In the genomic region with DNA sequence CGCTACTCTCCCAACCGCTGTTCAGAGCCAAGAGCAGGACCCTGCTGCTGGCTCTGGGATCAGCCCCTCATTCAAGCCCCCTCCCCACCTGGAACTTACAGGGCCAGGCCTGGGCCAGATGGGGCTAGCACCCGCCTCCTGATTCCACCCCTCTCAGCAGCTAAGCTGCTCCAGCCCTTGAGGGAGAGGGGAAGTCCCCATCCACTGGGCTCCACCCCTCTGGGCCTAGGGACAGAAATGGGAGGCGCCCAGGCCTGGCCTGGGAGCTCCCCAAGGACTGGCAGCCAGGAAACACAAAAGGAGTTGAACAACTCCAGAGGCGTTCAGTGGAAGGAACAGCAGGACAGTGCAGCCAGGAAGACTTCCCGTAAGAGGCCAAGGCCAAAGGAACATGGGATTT, we compare ENCODE assay signal across 9 mouse cellular contexts. TPM values are rescaled to one million over a fixed set of nuclear protein-coding genes. Genes with fewer than 3 reads are reported as not detected.
DNase-seq lines count a peak whose midpoint lies in the region; ATAC-seq lines count a peak whose summit lies in the region.
"Had no signal": no experiment of that assay in that cellular context is flagged by ENCODE, and none has a peak within 500 bp of the region (broad histone marks: within the 10 kb centered on the region; RNA-seq: fewer than 3 reads in every experiment).

No protein-coding gene starts in this region.

- ATAC-seq in forebrain, embryonic 13.5 days: peak; percentile 81
- peak; percentile 82 for ATAC-seq in lung, embryonic 15.5 days (ENCODE audit: borderline replicate concordance, extremely low read depth, low FRiP score, low TSS enrichment)
- ATAC-seq in monocyte, adult 5-6 weeks (replicated peaks; ENCODE audit: insufficient number of reproducible peaks, low FRiP score, low TSS enrichment, poor library complexity, severe bottlenecking): no peak

- H3K27ac ChIP-seq in forebrain, embryonic 13.5 days: peak overlapping the region; percentile 95
- H3K27ac ChIP-seq in lung, embryonic 15.5 days: peak overlapping the region; percentile 66
- H3K27ac ChIP-seq: macrophage had no signal

- 4% methylated on average over 6 of the region's 6 CpGs for WGBS in forebrain, embryonic 13.5 days
- 6% methylated on average over 6 of the region's 6 CpGs for WGBS in lung, embryonic 15.5 days

- H3K27me3 ChIP-seq in forebrain, embryonic 13.5 days: peaks cover 13% of the 10 kb centered on the region; the same call in 1 of the 2 replicates
- H3K27me3 ChIP-seq in lung, embryonic 15.5 days: peaks cover 81% of the 10 kb centered on the region

- H3K9me3 ChIP-seq in forebrain, embryonic 13.5 days (replicated peaks): no peaks in the 10 kb centered on the region
- no peaks in the 10 kb centered on the region for H3K9me3 ChIP-seq in lung, embryonic 15.5 days

- intact Hi-C loops in heart, postnatal 10 days (cut with DNase I): loop anchor here (5.0 kb wide), 1 partner anchor 51 kb away; no protein-coding TSS in a partner anchor

- H3K4me1 ChIP-seq in forebrain, embryonic 13.5 days: peaks cover 85% of the 10 kb centered on the region
- peaks cover 31% of the 10 kb centered on the region for H3K4me1 ChIP-seq in lung, embryonic 15.5 days

- peak; percentile 75 for DNase-seq in MEL-GATA-1-ER (ENCODE audit: extremely low read depth, low read depth)
- peak; percentile 93 for DNase-seq in adrenal gland, postnatal 10 days
- peak; percentile 88 to 89 for DNase-seq in heart, postnatal 10 days
- peak; percentile 72 to 86 for DNase-seq in kidney, postnatal 25 days
- DNase-seq in ovary, postnatal 36 days (ENCODE audit: low spot score): peak; percentile 87

- H3K36me3 ChIP-seq in forebrain, embryonic 13.5 days (ENCODE audit: poor library complexity, severe bottlenecking): peaks cover 11% of the 10 kb centered on the region
- H3K36me3 ChIP-seq in lung, embryonic 15.5 days: no peaks in the 10 kb centered on the region

- H3K9ac ChIP-seq in forebrain, embryonic 13.5 days: peak overlapping the region; percentile 69
- H3K9ac ChIP-seq in lung, embryonic 15.5 days: peak overlapping the region; percentile 51

- peak overlapping the region; percentile 92 for H3K4me2 ChIP-seq in forebrain, embryonic 13.5 days
- H3K4me2 ChIP-seq in lung, embryonic 15.5 days: peak overlapping the region; percentile 95

- peak overlapping the region; percentile 91 for H3K4me3 ChIP-seq in forebrain, embryonic 13.5 days
- H3K4me3 ChIP-seq in lung, embryonic 15.5 days: peak overlapping the region; percentile 51

RNA-seq across cellular contexts. Expression of a gene that starts 4.0 kb away (rescaled TPM):
- 1 to 10 TPM; 1.4 to 3.7 TPM for total RNA-seq in adrenal gland, postnatal 10 days (2021)
- 3.1 and 3.8 TPM in 2 replicates for polyA plus RNA-seq in forebrain, embryonic 13.5 days (2015; fragmentation: Nextera tagmentation; extraction: Ambion mirVana)
- 1 to 10 TPM; 4.9 to 7.9 TPM for total RNA-seq in heart, postnatal 10 days (2021)
- 0.10 and 0.25 TPM in 2 replicates for polyA plus RNA-seq in lung, embryonic 15.5 days (2015; fragmentation: Nextera tagmentation; extraction: Ambion mirVana)
- not detected in 3 replicates for total RNA-seq in monocyte, adult 5-6 weeks (2017)
- polyA plus RNA-seq: macrophage had no signal
